Mouse (Mus musculus) duodenum, adult 2 months (tissue): Measurements from ENCODE around the gene Lif. TPM values are rescaled to one million over a fixed set of nuclear protein-coding genes. Genes with fewer than 3 reads are reported as not detected.

Experiments used
- polyA plus RNA-seq: library from polyadenylated mRNA; depleted of rRNA; stranded (reverse); fragments of >200 nt; gene quantifications from 2 replicates; pipeline ENCODE4 v1.2.3, GENCODE M21; 2012; ENCODE audit warnings: low replicate concordance; rRNA removed

Lif gene
- polyA plus RNA-seq, result 2.9 and 4.1 TPM in 2 replicates

GRCm38 (mm10) chr11:4256846-4257607 is at the start of gene Lif:
Gene Lif, plus strand, starts transcription at chr11:4257557.

GRCm38 (mm10) chr11:4217914-4218629 is 39.3 kb upstream of the Lif start, which contains the start of gene Castor1:
Gene Castor1, plus strand, starts transcription at chr11:4218225.

GRCm38 (mm10) chr11:4235665-4236545 is 21.5 kb upstream of the Lif start, which contains the start of gene Osm:
Gene Osm, plus strand, starts transcription at chr11:4236420.

Other genes starting within 250 kb of the Lif start
- gene Sec14l4, start 226.1 kb upstream of the Lif start, polyA plus RNA-seq, result 0.12 and 0.19 TPM in 2 replicates
- gene Sec14l3, start 192.7 kb upstream of the Lif start, polyA plus RNA-seq, result not detected in 2 replicates
- gene Mtfp1, start 162.1 kb upstream of the Lif start, polyA plus RNA-seq, result 48.5 and 49.0 TPM in 2 replicates
- gene Sec14l2, start 134.1 kb upstream of the Lif start, polyA plus RNA-seq, result 31.2 and 70.7 TPM in 2 replicates
- gene Rnf215, start 122.4 kb upstream of the Lif start, polyA plus RNA-seq, result 12.4 and 20.5 TPM in 2 replicates
- 1.2 and 2.2 TPM in 2 replicates for gene Ccdc157, start 97.3 kb upstream of the Lif start, polyA plus RNA-seq
- gene Sf3a1, start 97.2 kb upstream of the Lif start, polyA plus RNA-seq, result 19.7 and 24.3 TPM in 2 replicates
- gene Tbc1d10a, start 70.8 kb upstream of the Lif start, polyA plus RNA-seq, result 29.9 and 52.6 TPM in 2 replicates
- 4.0 and 5.2 TPM in 2 replicates for gene Castor1, start 39.3 kb upstream of the Lif start, polyA plus RNA-seq
- gene Osm, start 21.1 kb upstream of the Lif start, polyA plus RNA-seq, result 0.05 and 0.26 TPM in 2 replicates
- gene Hormad2, start 183.5 kb downstream of the Lif start, polyA plus RNA-seq, result not detected in 2 replicates